Mouse (Mus musculus): ENCODE measurements around the gene Xpnpep1. TPM values are rescaled to one million over a fixed set of nuclear protein-coding genes. Genes with fewer than 3 reads are reported as not detected.

Gene Xpnpep1
- 107 and 142 TPM in 2 replicates for polyA plus RNA-seq (2015; fragmentation: Nextera tagmentation; extraction: Ambion mirVana)

GRCm38 (mm10) chr19:53040164-53041132, at the start of gene Xpnpep1:
Gene Xpnpep1, minus strand, starts transcription at chr19:53040214.

Small RNAs within 50 kb of the gene (microRNA-seq; reads per million reads assigned to microRNA genes)
- not detected for gene Mir6407

Other genes with a start within 250 kb of the Xpnpep1 start
- gene Add3, start 100.2 kb upstream of the Xpnpep1 start, polyA plus RNA-seq (2015; fragmentation: Nextera tagmentation; extraction: Ambion mirVana), result 99.6 and 116 TPM in 2 replicates

Measured in urinary bladder, postnatal 0 days (tissue).